Mouse (Mus musculus): Measurements from ENCODE around the gene Ercc4. TPM values are rescaled to one million over a fixed set of nuclear protein-coding genes. Genes with fewer than 3 reads are reported as not detected.
A peak's percentile ranks its signal among the peaks of the same experiment; 100 is the strongest.
"Not testable (repeated sequence)": the region's sequence is repeated elsewhere in the genome, so short reads cannot be mapped to it uniquely, and the experiment has no call there.

The Ercc4 gene
- total RNA-seq (2021) = 10 to 100 TPM; 13.5 to 13.9 TPM
- long read RNA-seq, experiment 1, transcript Ercc4-201 (11 exons, 3,480 nt) = major isoform, 8 of 14 reads
- long read RNA-seq, experiment 1, partial matches to known transcripts = 1 of 14 reads
- long read RNA-seq, experiment 1, other reads (novel, unspliced or antisense) = 5 of 14 reads
- long read RNA-seq, experiment 2, transcript Ercc4-201 (11 exons, 3,480 nt) = major isoform, 21 of 26 reads
- long read RNA-seq, experiment 2, partial matches to known transcripts = 2 of 26 reads
- long read RNA-seq, experiment 2, other reads (novel, unspliced or antisense) = 3 of 26 reads

DNA sequence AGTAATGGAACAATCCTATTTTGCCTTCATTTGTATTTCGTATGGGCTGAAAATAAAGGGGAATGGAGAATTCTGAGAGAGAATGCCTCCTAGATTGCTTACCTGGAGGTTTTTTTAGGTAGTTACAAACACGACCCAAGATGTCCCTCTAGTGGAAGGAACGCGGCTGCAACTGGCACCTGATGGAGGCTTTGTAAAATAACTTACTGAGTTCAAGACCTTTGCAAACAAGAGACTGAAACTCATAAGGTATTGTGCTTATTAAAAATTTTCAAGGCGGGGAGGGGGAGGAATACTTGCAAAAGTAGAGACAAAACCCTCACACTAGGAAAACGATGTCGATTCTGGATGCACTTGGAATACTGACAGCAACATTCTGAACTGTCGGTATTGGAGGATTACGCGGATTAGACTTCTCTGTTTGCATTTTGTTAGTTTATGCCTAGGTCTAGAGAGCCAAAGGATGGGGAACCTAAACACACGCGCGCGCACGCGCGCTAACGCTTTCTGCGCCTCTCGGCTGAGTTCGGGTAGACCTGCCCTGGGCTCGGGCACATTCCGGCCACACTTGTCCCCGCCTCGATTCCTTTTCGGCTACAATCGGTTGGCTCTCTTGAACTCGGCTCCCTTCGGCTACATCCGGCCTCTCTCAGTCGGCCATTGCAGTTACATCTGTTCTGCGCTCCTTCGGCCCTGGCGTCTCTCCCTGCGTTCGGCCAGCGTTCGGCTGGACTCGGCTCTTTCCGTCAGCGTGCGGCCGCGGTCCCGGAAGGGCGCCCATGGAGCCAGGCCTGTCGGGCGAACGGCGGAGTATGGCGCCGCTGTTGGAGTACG lies at the start of gene Ercc4:
Ercc4 (plus strand) TSS at position 529 of the 834 bp plus-strand sequence.
- peak; percentile 95 to 97 for DNase-seq (ENCODE audit: low spot score in 2 of 2)

GRCm38 (mm10) chr16:13061113-13061512 lies 48.4 kb upstream of the Ercc4 start:
- DNase-seq (ENCODE audit: low spot score in 2 of 2) = no peak

- no peak for DNase-seq (ENCODE audit: low spot score in 2 of 2)
Measured at GRCm38 (mm10) chr16:13074176-13074575, 35.3 kb upstream of the Ercc4 start.

DNA sequence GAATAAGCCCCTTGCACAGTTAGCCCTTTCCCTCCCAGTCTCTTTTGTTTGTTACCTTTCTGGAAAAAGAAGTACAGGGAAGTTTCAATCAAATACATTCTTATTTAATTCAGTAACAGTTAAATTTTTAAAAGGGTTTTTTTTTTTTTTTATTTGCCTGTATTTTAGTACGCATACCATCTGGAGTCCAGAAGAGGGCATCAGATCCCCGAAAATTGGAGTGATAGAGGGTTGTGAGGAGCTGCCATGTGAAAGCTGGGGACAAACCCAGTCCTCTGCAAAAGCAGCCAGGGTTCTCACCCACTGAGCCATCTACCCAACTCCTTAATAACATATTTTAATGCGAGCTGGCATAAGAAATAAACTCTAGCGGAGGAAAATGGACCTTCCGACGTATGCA lies 29.3 kb upstream of the Ercc4 start:
- DNase-seq (ENCODE audit: low spot score in 2 of 2) = no peak

DNA sequence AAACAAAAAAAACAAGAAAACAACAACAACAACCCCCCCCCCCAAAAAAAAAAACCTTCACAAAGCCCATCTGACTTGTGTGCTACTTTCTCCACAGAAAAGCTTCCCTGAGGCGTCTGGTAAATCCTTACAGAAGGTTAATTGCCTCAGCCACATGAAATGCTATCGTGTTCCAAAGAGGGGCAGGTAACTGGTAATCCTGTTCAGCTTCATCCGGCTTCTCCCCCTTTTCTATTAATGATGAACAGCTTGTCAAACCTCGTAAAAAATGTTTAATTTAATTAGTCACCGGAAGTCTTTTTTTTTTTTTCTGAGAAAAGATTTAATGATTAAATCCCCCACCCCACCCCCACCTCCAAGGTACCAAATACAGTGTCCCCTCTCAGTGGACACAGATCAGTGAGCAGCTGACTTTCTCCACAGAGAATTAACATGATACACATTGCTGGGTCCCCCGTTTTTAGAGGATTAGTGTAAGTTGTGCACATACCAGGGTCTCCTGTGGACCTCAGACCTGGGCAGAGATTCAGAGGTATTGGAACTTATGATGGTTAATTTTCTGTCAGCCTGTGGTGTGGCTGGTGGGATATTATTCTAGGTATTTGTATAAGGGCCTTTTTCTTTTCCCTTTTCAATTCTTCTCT lies 26.2 kb upstream of the Ercc4 start:
- no peak for DNase-seq (ENCODE audit: low spot score in 2 of 2)

DNA sequence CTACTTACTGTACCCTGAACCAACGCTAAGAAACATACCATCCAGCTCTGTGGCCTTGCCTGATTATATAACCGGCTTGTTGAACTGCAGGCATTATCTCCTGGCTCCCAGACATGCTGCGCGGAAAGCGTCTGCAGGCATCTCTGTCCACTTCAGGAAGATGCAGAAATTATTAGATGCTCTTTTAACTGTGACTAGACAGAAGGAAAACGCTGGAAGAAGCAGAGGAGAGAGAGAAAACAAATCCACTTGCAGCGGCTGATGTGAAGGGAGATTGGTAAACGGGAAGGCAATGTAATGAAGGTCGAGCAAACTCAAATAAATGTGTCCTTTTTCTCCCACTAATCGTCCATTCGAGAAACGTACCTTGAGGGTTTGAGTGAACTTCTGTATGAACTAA lies 1.1 kb upstream of the Ercc4 start:
- no peak for DNase-seq (ENCODE audit: low spot score in 2 of 2)

DNA sequence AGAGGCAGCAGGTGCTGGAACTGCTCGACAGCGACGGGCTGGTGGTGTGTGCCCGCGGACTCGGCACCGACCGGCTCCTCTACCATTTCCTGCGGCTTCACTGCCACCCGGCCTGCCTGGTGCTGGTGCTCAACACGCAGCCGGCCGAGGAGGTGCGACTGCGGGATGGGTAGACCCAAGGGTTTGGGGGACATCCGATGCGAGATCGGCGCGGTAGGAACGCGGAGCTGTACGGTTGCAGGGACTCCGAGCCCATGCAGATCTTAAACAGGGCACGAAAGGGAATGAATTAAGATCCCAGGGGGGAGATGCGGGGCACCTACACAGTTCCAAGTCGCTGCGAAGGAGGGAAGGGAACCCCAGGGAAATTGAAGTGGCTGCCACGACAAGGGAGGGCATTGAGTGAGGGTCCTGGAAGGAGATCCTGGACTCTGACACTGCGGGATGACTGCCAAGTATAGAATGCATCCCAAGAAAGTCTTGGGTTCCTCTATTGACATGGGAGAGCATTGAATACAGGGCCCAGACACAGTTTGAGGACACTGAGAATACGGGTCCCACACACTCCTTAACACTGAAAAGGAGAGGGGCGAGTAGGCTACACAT lies 609 bp downstream of the Ercc4 start:
- DNase-seq (ENCODE audit: low spot score in 2 of 2) = no peak

GRCm38 (mm10) chr16:13114821-13115220 lies 5.3 kb downstream of the Ercc4 start:
- no peak for DNase-seq (ENCODE audit: low spot score in 2 of 2)

DNA sequence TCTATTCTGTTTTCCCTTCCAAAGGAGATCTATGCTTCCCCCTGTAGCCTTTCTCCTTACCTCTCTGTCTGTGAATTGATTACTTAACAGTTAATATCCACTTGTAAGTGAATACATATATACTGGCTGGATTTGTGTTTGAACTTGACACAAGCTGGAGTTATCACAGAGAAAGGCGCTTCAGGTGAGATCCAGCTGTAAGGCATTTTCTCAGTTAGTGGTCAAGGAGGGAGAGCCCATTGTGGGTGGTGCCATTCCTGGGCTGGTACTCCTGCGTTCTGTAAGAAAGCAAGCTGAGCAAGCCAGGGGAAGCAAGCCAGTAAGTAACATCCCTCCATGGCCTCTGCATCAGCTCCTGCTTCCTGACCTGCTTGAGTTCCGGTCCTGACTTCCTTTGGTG lies 6.0 kb downstream of the Ercc4 start:
- DNase-seq (ENCODE audit: low spot score in 2 of 2) = not testable (repeated sequence)

GRCm38 (mm10) chr16:13117299-13117966 lies 7.9 kb downstream of the Ercc4 start:
- DNase-seq (ENCODE audit: low spot score in 2 of 2) = peak in 1 of 2 experiments; percentile 10

DNA sequence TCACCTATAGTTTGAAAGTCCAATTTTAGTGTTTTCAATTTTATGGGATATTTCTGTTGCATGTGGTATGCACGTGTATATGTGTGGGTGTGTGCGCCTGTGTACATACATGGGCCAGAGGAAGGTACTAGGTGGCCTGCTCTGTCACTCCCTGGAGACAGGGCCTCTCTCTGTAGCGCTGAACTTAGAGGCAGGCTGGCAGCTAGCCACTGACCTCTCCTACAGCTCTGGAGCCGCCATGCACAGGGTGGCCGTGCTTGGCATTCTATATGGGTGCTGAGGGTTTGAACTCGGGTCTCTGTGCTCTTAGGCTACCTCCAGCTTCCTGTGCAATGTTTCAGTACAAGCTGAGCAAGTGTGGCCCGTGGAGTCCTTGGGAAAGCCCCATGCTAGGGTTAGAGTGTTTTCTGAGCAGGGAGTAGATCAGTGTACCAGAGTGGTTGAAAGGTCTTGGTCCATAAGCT lies 8.5 kb downstream of the Ercc4 start:
- no peak for DNase-seq (ENCODE audit: low spot score in 2 of 2)

DNA sequence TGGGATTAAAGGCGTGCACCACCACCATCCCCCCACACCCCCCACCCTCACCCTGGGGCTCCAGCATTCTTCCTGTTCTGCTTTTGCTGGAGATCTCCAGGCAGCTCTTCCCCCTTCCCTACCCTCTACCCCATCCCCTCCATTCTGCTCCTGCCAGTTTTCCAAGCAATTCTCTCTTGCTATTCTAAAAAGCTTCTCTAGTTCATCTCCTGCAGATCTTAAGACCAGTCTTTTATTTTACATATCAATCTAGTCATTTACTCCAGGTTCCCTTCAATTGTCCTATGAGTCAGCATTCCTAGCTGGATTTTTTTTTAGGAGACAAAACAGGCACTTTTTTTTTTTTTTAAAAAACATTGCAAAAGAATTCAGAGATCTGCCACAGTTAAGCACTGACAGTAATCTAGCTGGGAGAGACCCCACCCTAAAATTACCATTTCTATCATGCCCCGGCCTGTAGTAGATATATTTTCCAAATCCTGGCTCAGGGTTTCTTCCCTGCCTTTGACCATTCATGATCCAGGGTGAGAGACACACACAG lies 9.3 kb downstream of the Ercc4 start:
- no peak for DNase-seq (ENCODE audit: low spot score in 2 of 2)

DNA sequence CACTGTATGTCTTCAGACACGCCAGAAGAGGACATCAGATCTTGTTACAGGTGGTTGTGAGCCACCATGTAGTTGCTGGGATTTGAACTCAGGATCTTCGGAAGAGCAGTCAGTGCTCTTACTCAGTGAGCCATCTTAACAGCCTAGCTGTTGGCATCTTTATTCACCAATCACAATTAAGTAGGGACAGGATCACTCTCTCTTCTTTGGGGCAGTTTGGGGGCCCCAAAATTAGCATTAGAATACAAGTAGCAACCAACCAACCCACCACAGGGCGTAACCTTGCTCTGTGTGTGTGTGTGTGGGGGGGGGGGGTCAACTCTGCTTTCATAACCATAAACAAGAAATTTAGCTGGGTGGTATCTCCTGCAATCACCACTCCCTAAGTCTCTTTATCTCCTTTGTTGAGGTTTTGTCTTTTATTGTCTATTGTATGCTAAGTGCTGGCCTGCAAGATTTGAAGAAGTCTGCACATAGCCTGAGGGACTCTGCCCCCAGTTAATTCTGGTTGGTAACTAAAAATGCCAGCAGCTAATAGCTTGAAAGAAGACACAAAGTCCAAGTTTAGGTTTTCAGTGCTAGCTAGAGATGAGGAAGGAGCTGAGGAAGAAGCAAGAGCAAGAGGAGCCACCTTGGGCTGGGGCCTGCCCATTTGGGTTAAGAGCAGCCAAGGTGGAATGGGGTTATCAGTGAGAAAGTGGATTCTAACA lies 10.3 kb downstream of the Ercc4 start:
- no peak for DNase-seq (ENCODE audit: low spot score in 2 of 2)

GRCm38 (mm10) chr16:13125357-13125756 lies 15.9 kb downstream of the Ercc4 start:
- DNase-seq (ENCODE audit: low spot score in 2 of 2) = no peak

- no peak for DNase-seq (ENCODE audit: low spot score in 2 of 2)
Measured at GRCm38 (mm10) chr16:13127566-13127965, 18.1 kb downstream of the Ercc4 start.

DNA sequence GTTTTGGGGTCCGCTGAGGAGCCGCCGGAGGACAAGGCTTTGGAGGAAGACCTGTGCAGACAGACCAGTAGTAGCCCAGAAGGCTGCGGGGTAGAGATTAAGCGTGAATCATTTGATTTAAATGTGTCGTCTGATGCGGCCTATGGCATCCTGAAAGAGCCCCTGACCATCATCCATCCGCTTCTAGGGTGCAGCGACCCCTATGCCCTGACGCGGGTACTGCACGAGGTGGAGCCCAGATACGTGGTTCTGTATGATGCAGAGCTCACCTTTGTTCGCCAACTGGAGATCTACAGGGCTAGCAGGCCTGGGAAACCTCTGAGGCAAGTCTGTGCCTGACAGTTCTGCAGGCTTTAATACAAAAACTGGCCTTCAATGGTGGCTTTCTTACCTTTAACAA lies 20.9 kb downstream of the Ercc4 start:
- peak; percentile 29 to 45 for DNase-seq (ENCODE audit: low spot score in 2 of 2)

GRCm38 (mm10) chr16:13141220-13141619 lies 31.7 kb downstream of the Ercc4 start:
- DNase-seq (ENCODE audit: low spot score in 2 of 2) = peak in 1 of 2 experiments; percentile 15

- peak in 1 of 2 experiments; percentile 2 for DNase-seq (ENCODE audit: low spot score in 2 of 2)
Measured at GRCm38 (mm10) chr16:13143932-13144331, 34.4 kb downstream of the Ercc4 start.

DNA sequence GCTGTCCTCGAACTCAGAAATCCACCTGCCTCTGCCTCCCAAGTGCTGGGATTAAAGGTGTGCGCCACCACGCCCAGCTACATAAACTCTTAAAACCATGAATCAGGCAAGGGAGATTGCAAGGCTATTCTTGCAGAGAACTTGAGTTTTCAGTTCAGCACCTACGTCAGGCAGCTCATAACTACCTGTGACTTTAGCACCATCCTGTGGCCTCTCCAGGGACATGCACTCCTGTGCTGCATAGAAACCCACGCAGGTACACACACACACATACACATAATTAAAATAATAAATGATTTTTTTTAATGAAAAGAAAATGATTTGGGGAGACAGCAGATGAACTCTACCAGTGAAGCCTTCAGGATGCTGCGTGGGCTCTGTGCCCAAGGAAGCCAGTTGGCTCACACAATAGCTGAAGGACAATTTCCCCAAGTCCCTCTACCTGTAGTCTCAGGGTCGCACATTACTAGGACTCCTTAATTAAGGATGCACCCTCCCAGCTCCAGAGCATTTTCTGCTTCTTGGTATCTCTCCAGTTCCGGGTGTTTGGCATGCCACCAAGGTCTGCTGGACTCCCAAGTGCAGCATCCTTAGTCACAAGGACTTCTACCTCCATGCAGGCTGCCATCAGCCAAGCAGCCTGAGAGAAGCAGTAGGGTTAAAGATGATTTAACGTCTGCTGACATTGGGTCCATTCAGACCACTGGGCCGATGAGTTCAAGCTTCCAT lies 35.4 kb downstream of the Ercc4 start:
- DNase-seq (ENCODE audit: low spot score in 2 of 2) = peak; percentile 16 to 17

All from adrenal gland, adult 18-20 months (tissue).